Mouse (Mus musculus) bone marrow macrophage, adult 2 months (primary cell): ENCODE measurements around the gene Gm10295. TPM values are rescaled to one million over a fixed set of nuclear protein-coding genes. Genes with fewer than 3 reads are reported as not detected.

Experiments used
- H3K27ac ChIP-seq: 2 replicates; pipeline ENCODE4 v1.5.1; 2012; ENCODE audit warnings: low read depth, low read length; ENCODE audit not compliant: insufficient read depth
- H3K4me1 ChIP-seq: 2 replicates; pipeline ENCODE4 v1.6.1; 2012; ENCODE audit warnings: low read length; ENCODE audit not compliant: control insufficient read depth, insufficient read depth
- H3K4me3 ChIP-seq: 2 replicates; pipeline ENCODE4 v1.5.1; 2012; ENCODE audit warnings: mild to moderate bottlenecking, low read length, moderate library complexity; ENCODE audit not compliant: insufficient read depth
- CTCF ChIP-seq: IDR thresholded peaks from 2 replicates; pipeline ENCODE4 v1.5.1; 2012; ENCODE audit warnings: low read depth, mild to moderate bottlenecking, low read length, moderate library complexity
- POLR2A ChIP-seq: IDR thresholded peaks from 2 replicates; pipeline ENCODE4 v1.6.1; 2012; ENCODE audit warnings: mild to moderate bottlenecking, low read depth, low read length, borderline replicate concordance
- polyA plus RNA-seq: library from polyadenylated mRNA; stranded (reverse); fragments of >200 nt; gene quantifications from 2 replicates; pipeline ENCODE4 v1.2.4, GENCODE M21; 2012; ENCODE audit not compliant: missing spikeins, insufficient read depth, insufficient read length

The Gm10295 gene
- polyA plus RNA-seq: not detected in 2 replicates

DNA sequence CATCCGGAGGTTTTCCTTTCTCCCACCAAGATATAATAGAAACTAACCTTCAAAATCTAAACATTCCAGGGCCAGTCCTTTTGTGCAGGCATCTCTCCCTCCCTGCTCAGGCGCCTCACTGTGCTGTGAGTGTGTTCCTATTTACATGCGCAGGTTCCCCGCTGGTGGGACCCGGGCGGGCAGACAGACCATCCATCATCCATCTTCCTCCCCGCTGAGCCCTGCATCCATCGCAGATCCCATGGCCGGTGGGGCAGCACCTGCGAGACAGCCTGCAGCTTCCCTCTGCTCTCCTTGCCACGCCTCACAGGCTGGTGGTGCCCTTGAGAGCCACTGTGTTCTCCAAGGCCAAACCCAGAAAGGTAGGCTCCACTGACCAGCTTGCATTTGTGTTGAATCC lies at the start of gene Gm10295:
Gm10295 (minus strand) TSS at position 122 of the 400 bp plus-strand sequence.
- no peak for TF ChIP-seq CTCF
- TF ChIP-seq POLR2A: no peak
- Histone ChIP-seq H3K4me1 (no peaks in the 10 kb centered on the region), H3K27ac (no peak within 1 kb of the TSS), H3K4me3 (no peak within 1 kb of the TSS)

DNA sequence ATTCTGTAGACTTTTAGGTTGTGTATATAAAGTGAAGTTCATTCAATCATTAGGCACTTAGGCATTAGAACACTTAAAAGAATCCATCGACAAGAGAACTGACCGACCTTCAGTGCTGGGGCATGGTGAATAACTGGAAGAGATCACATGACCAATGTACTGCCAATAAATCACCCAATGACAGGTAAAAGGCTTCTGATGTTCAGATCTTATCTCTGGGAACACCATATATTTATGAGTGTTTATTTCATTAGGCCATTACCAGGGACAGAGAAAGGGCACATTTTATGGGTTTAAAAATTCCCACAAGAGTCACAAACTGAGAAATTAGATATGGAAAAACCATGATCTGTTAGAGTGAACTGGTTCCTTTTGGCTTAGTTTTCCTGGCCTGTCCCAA lies 49.7 kb upstream of the Gm10295 start:
- TF ChIP-seq CTCF (no peak), POLR2A (no peak)
- no peak overlapping the region for H3K27ac ChIP-seq
- no peak overlapping the region for H3K4me3 ChIP-seq
- H3K4me1 ChIP-seq: no peaks in the 10 kb centered on the region

DNA sequence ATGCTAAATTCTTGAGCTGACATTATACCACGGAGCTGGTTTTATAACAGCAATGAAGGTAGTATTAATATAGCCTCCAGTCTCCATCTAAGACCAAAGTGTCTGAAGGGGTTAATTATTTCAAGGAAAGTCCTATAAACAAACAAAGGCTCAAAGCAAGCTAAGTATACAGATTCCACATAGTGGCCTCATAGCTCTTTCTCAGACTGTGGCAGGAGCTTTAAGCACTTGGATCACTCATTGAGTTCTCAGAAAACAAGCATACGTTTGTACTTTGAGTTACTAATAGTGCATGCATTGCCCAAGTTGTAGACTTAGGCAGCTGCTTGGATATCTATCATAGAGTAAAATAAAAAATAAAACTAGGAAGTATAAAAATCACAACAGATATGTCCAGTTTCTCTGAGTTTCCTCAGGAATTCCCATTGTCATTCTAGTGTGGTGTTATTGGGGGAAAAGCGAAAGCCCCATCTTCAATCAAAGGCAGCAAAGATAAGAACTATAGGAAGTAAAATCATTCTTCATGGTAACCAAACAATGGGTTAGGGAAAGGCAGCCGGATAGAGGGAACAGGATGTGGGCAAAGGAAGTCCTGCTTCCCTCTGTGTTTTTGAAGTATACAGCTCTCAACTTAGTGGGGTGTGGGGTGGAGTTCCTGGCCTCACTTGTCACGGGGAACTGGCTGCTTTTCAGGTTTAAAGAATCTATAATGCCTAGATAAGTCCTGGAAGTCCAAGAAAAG lies 48.8 kb upstream of the Gm10295 start:
- H3K4me1 ChIP-seq: no peaks in the 10 kb centered on the region
- H3K4me3 ChIP-seq: no peak overlapping the region
- TF ChIP-seq POLR2A (no peak), CTCF (no peak)
- H3K27ac ChIP-seq: no peak overlapping the region

DNA sequence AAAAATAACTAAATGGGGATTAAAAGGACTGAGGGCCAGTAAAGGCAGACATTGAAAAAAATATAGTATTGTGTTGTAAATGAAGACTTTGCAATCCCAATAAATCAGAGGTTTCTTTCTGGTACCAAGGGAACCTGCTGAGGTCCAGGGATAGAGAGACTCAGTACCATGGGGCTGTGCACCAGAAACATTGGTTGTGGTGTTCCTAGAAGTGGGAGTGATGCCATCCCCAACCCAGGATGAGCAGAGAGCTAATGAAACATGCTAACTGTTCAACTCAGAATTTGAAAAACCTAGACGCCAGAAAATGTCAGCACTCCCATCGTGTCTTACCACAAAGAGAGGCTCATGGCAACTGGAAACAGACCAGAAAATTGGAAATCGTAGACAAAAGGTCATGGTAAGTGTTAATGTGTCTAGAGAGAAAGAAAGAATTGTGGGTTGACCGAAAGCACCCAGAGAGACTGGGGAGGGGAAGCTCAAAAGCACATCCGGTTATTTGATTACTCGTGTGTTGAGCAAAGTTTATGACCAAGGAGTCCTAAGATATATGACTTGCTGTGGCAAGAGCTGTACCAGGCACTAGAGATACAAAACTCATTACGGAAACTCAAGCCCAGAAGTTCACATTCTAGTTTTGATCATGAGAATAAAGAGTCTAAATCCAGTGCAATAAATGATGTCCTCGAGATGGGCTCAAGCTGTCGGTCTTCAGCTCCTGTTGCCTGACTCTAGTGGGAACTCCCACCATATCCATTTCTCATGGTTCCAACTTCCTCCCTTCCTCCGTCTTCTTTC lies 47.9 kb upstream of the Gm10295 start:
- Histone ChIP-seq H3K27ac (no peak overlapping the region), H3K4me3 (no peak overlapping the region), H3K4me1 (no peaks in the 10 kb centered on the region)
- TF ChIP-seq POLR2A (no peak), CTCF (no peak)

GRCm38 (mm10) chr7:71398389-71398788 lies 47.1 kb upstream of the Gm10295 start:
- H3K27ac ChIP-seq: no peak overlapping the region
- no peak overlapping the region for H3K4me3 ChIP-seq
- TF ChIP-seq CTCF: no peak
- no peaks in the 10 kb centered on the region for H3K4me1 ChIP-seq

DNA sequence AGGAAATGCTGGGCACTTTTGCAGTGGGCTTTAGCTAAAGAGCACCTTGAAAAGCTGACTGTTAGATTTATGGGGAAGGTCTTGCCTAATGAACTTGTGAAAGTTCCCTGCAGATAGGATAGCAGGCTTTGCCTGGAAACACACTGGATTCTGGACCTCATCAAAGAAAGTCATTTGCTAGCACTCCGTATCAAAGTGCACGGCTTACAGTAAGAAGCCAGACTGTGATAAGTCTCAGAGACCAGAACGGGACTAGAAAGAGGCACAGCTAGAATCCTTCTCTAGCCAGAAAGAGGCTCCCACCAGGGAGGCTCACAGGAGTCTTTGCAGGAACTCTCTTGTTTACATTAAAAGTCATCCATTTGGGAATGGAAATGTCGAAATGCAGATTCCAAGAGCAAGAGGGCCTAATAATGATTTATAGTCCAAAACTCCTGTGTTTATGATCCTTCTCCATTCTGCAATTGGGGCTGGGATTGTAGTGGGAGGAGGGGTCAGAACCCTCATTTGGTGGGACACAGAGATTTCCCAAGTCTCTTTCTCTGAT lies 41.6 kb upstream of the Gm10295 start:
- Histone ChIP-seq H3K4me1 (no peaks in the 10 kb centered on the region), H3K27ac (no peak overlapping the region), H3K4me3 (no peak overlapping the region)
- TF ChIP-seq POLR2A (no peak), CTCF (no peak)

DNA sequence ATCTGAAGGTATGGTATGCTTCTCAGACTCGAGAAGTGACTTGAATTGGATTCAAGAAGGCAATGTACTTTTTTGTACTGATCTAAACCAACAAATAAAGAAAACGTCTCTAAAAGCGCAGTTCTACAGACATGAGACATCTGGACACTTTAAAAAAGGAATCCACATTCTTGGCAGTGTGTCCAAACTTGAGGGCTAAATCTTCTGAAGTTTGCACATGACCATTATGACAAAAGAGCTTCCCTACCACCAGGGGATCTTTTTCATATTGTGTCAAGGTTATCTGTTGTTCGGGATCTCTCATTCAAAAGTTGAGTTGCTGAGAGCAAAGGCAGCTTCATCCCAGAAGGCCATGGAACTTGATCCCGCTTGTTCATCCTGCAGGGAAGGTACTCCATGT lies 40.0 kb upstream of the Gm10295 start:
- H3K4me3 ChIP-seq: no peak overlapping the region
- TF ChIP-seq POLR2A (no peak), CTCF (no peak)
- no peak overlapping the region for H3K27ac ChIP-seq
- no peaks in the 10 kb centered on the region for H3K4me1 ChIP-seq

DNA sequence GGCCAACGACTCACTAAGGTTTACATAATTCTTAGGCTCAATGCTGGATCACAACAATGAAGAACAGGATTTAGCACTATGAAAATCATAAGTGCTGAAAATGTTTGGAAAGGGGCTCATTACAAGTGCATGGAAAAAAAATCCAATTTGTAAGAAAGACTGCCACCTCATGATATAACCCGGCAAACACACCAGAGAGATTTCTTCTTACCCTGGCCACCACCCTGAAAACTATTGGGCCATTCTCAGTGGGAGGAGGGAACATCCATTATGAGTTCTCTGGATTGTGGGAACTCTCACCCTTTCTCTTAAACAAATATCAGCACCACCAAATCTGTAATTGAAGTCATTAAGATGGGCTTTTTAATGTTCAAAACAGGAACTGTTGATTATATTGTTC lies 39.0 kb upstream of the Gm10295 start:
- Histone ChIP-seq H3K4me3 (no peak overlapping the region), H3K27ac (no peak overlapping the region), H3K4me1 (no peaks in the 10 kb centered on the region)
- TF ChIP-seq CTCF (no peak), POLR2A (no peak)

DNA sequence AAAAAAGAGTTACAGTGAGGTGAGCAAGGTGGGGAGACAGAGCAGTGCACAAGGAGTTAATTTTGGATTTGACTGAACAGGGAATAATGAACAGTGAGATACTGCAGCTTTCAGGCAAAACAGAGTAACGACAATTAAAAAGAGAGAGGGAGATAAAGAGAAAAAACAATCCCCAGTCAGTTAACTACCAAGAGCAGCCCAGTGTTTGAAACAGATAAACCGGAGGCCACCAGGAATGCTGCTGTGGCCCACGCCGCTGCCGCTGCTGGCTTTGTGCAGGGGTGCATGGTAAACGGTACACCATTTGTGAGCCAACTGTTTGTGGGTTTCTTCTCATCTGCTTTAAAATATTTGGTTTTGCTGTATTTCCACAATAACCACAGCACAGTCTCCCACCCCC lies 34.8 kb upstream of the Gm10295 start:
- H3K27ac ChIP-seq: no peak overlapping the region
- no peak for TF ChIP-seq POLR2A
- no peak for TF ChIP-seq CTCF
- H3K4me3 ChIP-seq: no peak overlapping the region
- no peaks in the 10 kb centered on the region for H3K4me1 ChIP-seq

- no peaks in the 10 kb centered on the region for H3K4me1 ChIP-seq
- H3K27ac ChIP-seq: no peak overlapping the region
- H3K4me3 ChIP-seq: no peak overlapping the region
- TF ChIP-seq CTCF (no peak), POLR2A (no peak)
These were observed 33.6 kb upstream of the Gm10295 start for GRCm38 (mm10) chr7:71384921-71385320.
